Mouse (Mus musculus) limb, embryonic 10.5 days (tissue): ENCODE measurements around the gene Aatf. TPM values are rescaled to one million over a fixed set of nuclear protein-coding genes. Genes with fewer than 3 reads are reported as not detected.

Experiments used
- DNase-seq: peaks from one replicate; pipeline ENCODE4 v3.0.0-alpha.2; 2017; ENCODE audit warnings: low spot score
- H3K27ac ChIP-seq: fragments of 300-500 bp; sonication (generic); 2 replicates; pipeline ENCODE4 v1.5.1; 2016; ENCODE audit warnings: mild to moderate bottlenecking
- H3K27me3 ChIP-seq: fragments of 300-500 bp; sonication (generic); 2 replicates; pipeline ENCODE4 v1.6.1; 2016; ENCODE audit warnings: low read depth, mild to moderate bottlenecking; ENCODE audit not compliant: poor library complexity, severe bottlenecking
- H3K36me3 ChIP-seq: fragments of 300-500 bp; sonication (generic); 2 replicates; pipeline ENCODE4 v1.6.1; 2016; ENCODE audit warnings: mild to moderate bottlenecking, moderate library complexity
- H3K4me1 ChIP-seq: fragments of 300-500 bp; sonication (generic); 2 replicates; pipeline ENCODE4 v1.6.1; 2016
- H3K4me3 ChIP-seq: fragments of 300-500 bp; sonication (generic); 2 replicates; pipeline ENCODE4 v1.5.1; 2016; ENCODE audit warnings: mild to moderate bottlenecking, moderate library complexity
- H3K9me3 ChIP-seq: fragments of 300-500 bp; sonication (generic); replicated peaks from 2 replicates; pipeline ENCODE4 v1.6.1; 2016; ENCODE audit warnings: mild to moderate bottlenecking
- WGBS: fragments of 180-500 bp; shearing (Covaris S2); methylation state at CpG from one replicate; pipeline ENCODE4 v1.1.7; 2016; 5-methylcytosine and 5-hydroxymethylcytosine counted together
- polyA plus RNA-seq: library from polyadenylated mRNA; unstranded; fragments of >200 nt; fragmentation: Nextera tagmentation; extraction: Ambion mirVana; gene quantifications from 2 replicates; pipeline ENCODE4 v1.2.1, GENCODE M21; 2016

Gene Aatf
- polyA plus RNA-seq, 1 experiment from 2014 or later: 52.5 TPM

GRCm38 (mm10) chr11:84373122-84373521 lies 140.2 kb downstream of the Aatf start:
- 93% methylated on average over 4 of the region's 4 CpGs for WGBS
- Histone ChIP-seq H3K27ac (no peak overlapping the region), H3K9me3 (no peaks in the 10 kb centered on the region), H3K27me3 (no peaks in the 10 kb centered on the region), H3K4me1 (no peaks in the 10 kb centered on the region), H3K4me3 (no peak overlapping the region), H3K36me3 (peaks cover 42% of the 10 kb centered on the region)
- no peak for DNase-seq

Other genes starting within 250 kb of the Aatf start
- 0.16 and 0.31 TPM in 2 replicates for gene Lhx1, start 12.0 kb upstream of the Aatf start, polyA plus RNA-seq